In the genomic region with DNA sequence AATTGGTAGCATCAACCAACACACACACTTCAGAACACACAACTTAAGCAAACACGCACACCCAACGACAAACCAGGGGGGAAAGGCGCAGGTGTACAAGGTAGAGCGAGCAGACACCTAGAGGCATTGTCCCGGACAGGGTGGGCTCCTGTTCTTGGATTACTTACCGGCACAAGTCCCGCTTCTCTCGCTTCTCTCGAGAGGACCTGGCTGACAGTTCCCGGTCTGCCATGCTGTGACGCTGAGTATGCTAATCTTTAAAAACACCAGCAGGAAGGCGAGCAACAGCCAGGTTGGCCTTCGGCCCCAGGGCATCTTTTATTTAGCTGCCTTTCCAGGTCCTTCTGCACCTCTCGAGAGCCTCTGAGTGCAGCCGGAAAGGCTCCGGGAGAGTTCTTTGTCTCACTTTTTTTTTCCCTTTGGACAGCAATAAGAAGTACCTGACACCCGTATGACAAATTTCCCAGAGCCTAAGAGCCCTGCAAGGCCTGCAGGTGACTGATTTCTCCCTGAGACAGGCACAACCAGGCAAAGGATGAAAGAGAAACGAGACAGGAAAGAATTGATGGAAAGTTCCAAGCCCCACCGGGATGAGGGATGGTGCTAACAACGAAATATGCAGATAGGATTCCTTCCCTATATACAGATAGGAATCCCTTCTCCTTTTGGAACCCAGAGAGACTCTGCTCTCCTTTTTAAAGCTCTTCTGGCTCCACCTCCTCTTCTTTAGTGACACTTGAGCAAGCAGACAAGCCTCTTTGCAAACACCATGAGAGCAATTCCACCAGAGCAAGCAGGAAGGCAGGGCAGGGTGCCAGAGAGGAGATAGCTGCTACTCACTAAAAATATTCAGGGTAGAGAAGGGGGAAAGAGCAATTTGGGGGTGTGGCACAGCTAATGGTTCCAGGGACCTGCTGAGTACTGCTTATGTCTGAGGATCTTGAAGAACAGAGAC, we compare ENCODE assay signal across 8 mouse cellular contexts. TPM values are rescaled to one million over a fixed set of nuclear protein-coding genes. Genes with fewer than 3 reads are reported as not detected.
DNase-seq lines count a peak whose midpoint lies in the region; ATAC-seq and TF ChIP-seq lines count a peak whose summit lies in the region.

A gene (minus strand): TSS at position 667 of the 955 bp plus-strand sequence.

- H3K27ac ChIP-seq in hindbrain, embryonic 16.5 days (ENCODE audit: low read depth, low read length) = no peak within 1 kb of the TSS
- H3K27ac ChIP-seq in liver, embryonic 11.5 days (ENCODE audit: low read depth, low read length) = no peak within 1 kb of the TSS
- no peak within 1 kb of the TSS for H3K27ac ChIP-seq in neural tube, embryonic 12.5 days
- H3K27ac ChIP-seq in thymus, adult 2 months (ENCODE audit: control insufficient read depth, insufficient read depth, low read length) = no peak within 1 kb of the TSS

- ATAC-seq in megakaryocyte, adult 5-6 weeks (ENCODE audit: poor library complexity, severe bottlenecking) = no peak
- peak; percentile 48 for ATAC-seq in hindbrain, embryonic 16.5 days
- ATAC-seq in liver, embryonic 11.5 days (replicated peaks; ENCODE audit: low FRiP score) = no peak
- 0 out of 2 replicates have a peak, but pooled peaks have one; percentile 29 for ATAC-seq in neural tube, embryonic 12.5 days (ENCODE audit: low FRiP score, low read depth)

- H3K36me3 ChIP-seq in megakaryocyte, embryonic 14.5 days (replicated peaks; ENCODE audit: low read length) = no peaks in the 10 kb centered on the region
- no peaks in the 10 kb centered on the region for H3K36me3 ChIP-seq in hindbrain, embryonic 16.5 days (ENCODE audit: control insufficient read depth, insufficient read depth, low read length)
- no peaks in the 10 kb centered on the region for H3K36me3 ChIP-seq in liver, embryonic 11.5 days (ENCODE audit: control insufficient read depth, insufficient read depth, low read length)
- no peaks in the 10 kb centered on the region for H3K36me3 ChIP-seq in neural tube, embryonic 12.5 days
- no peaks in the 10 kb centered on the region for H3K36me3 ChIP-seq in thymus, adult 2 months (ENCODE audit: control insufficient read depth, insufficient read depth, low read length)

- peak within 1 kb of the TSS; percentile 75 for H3K4me3 ChIP-seq in megakaryocyte, embryonic 14.5 days (replicated peaks)
- peak within 1 kb of the TSS; percentile 32 for H3K4me3 ChIP-seq in hindbrain, embryonic 16.5 days (ENCODE audit: low read length)
- peak within 1 kb of the TSS; percentile 35 for H3K4me3 ChIP-seq in liver, embryonic 11.5 days (ENCODE audit: low read depth, low read length)
- H3K4me3 ChIP-seq in neural tube, embryonic 12.5 days = no peak within 1 kb of the TSS
- no peak within 1 kb of the TSS for H3K4me3 ChIP-seq in thymus, adult 2 months (ENCODE audit: control insufficient read depth, insufficient read depth, low read length)

- peaks cover 12% of the 10 kb centered on the region for H3K4me1 ChIP-seq in megakaryocyte, embryonic 14.5 days
- peaks cover 9% of the 10 kb centered on the region for H3K4me1 ChIP-seq in hindbrain, embryonic 16.5 days (ENCODE audit: control insufficient read depth, insufficient read depth, low read depth, low read length)
- no peaks in the 10 kb centered on the region for H3K4me1 ChIP-seq in liver, embryonic 11.5 days (replicated peaks; ENCODE audit: control insufficient read depth, insufficient read depth, low read length)
- peaks cover 6% of the 10 kb centered on the region; the same call in 1 of the 2 replicates for H3K4me1 ChIP-seq in neural tube, embryonic 12.5 days
- no peaks in the 10 kb centered on the region for H3K4me1 ChIP-seq in thymus, adult 2 months (replicated peaks; ENCODE audit: control insufficient read depth, insufficient read depth, low read length)

- no peak for DNase-seq in gastrocnemius, postnatal 25 days
- DNase-seq in liver, embryonic 11.5 days (ENCODE audit: low spot score) = no peak
- no peak for DNase-seq in T-cell, adult 2 months (ENCODE audit: low spot score)
- DNase-seq in thymus, adult 2 months = no peak

- TF ChIP-seq POLR2A in thymus, adult 2 months (IDR thresholded peaks at IDR 0.05; ENCODE audit: control insufficient read depth, extremely low read depth, insufficient read depth, low read length, poor library complexity) = no peak

- H3K9me3 ChIP-seq in megakaryocyte, embryonic 14.5 days = 0 out of 2 replicates have a peak, but pooled peaks cover 2% of the 10 kb centered on the region
- no peaks in the 10 kb centered on the region for H3K9me3 ChIP-seq in hindbrain, embryonic 16.5 days (ENCODE audit: control insufficient read depth, low read length)
- no peaks in the 10 kb centered on the region for H3K9me3 ChIP-seq in liver, embryonic 11.5 days (ENCODE audit: control insufficient read depth, low read length)
- H3K9me3 ChIP-seq in neural tube, embryonic 12.5 days = no peaks in the 10 kb centered on the region

- peak within 1 kb of the TSS; percentile 62 for H3K4me2 ChIP-seq in hindbrain, embryonic 16.5 days (ENCODE audit: low read length)
- peak within 1 kb of the TSS; percentile 54 for H3K4me2 ChIP-seq in liver, embryonic 11.5 days
- H3K4me2 ChIP-seq in neural tube, embryonic 12.5 days (replicated peaks) = peak within 1 kb of the TSS; percentile 45

- WGBS in hindbrain, embryonic 16.5 days = 11% methylated on average over 20 of the region's 20 CpGs
- 16% methylated on average over 20 of the region's 20 CpGs for WGBS in liver, embryonic 11.5 days
- WGBS in neural tube, embryonic 12.5 days = 12% methylated on average over 20 of the region's 20 CpGs
- 13% methylated on average over 20 of the region's 20 CpGs for WGBS in thymus, adult 2 months

- TF ChIP-seq CTCF in thymus, adult 2 months (IDR thresholded peaks at IDR 0.05; ENCODE audit: borderline replicate concordance, control insufficient read depth, extremely low read depth, insufficient read depth, low read length, poor library complexity) = no peak

- peaks cover 10% of the 10 kb centered on the region for H3K27me3 ChIP-seq in megakaryocyte, embryonic 14.5 days (replicated peaks)
- H3K27me3 ChIP-seq in hindbrain, embryonic 16.5 days (replicated peaks; ENCODE audit: control insufficient read depth, insufficient read depth, low read length) = no peaks in the 10 kb centered on the region
- 0 out of 2 replicates have a peak, but pooled peaks cover 6% of the 10 kb centered on the region for H3K27me3 ChIP-seq in liver, embryonic 11.5 days (replicated peaks; ENCODE audit: control insufficient read depth, insufficient read depth, low read length)
- 0 out of 2 replicates have a peak, but pooled peaks cover 4% of the 10 kb centered on the region for H3K27me3 ChIP-seq in neural tube, embryonic 12.5 days (replicated peaks)
- no peaks in the 10 kb centered on the region for H3K27me3 ChIP-seq in thymus, adult 2 months (ENCODE audit: control insufficient read depth, insufficient read depth, low read length)

- peak within 1 kb of the TSS; percentile 19; the same call in 1 of the 2 replicates for H3K9ac ChIP-seq in hindbrain, embryonic 16.5 days (ENCODE audit: low read depth, low read length)
- no peak within 1 kb of the TSS for H3K9ac ChIP-seq in liver, embryonic 11.5 days (ENCODE audit: low read depth, low read length)
- H3K9ac ChIP-seq in neural tube, embryonic 12.5 days = no peak within 1 kb of the TSS

RNA-seq across cellular contexts. Expression of the gene that starts here (rescaled TPM):
- polyA plus RNA-seq in megakaryocyte, embryonic 14.5 days (2012; ENCODE audit: insufficient read depth, low replicate concordance) = 0.07 TPM in 1 of 2 replicates, not detected in the other
- 0.47 and 1.2 TPM in 2 replicates for total RNA-seq in megakaryocyte, adult 5-6 weeks (2015)
- total RNA-seq in megakaryocyte, adult 5-6 weeks (2017) = 0.16 and 0.95 TPM in 2 replicates
- 10 to 100 TPM; 18.2 to 23.7 TPM for total RNA-seq in gastrocnemius, postnatal 25 days (2021)
- polyA plus RNA-seq in hindbrain, embryonic 16.5 days (2015; fragmentation: Nextera tagmentation; extraction: Ambion mirVana) = 1.8 and 1.9 TPM in 2 replicates
- polyA plus RNA-seq in liver, embryonic 11.5 days (2014; fragmentation: Nextera tagmentation; extraction: Ambion mirVana) = 1.4 and 2.1 TPM in 2 replicates
- 1.8 and 1.9 TPM in 2 replicates for polyA plus RNA-seq in neural tube, embryonic 12.5 days (2016; fragmentation: Nextera tagmentation; extraction: Ambion mirVana)
- 1.2 and 4.1 TPM in 2 replicates for polyA plus RNA-seq in thymus, adult 2 months (2012; rRNA removed)

Comparison
In these comparisons a context has a peak if more than half of its experiments do, and no peak if none do; other contexts are left out.
1. RNA of the gene that starts here (total RNA-seq): 18.2 to 23.7 TPM in gastrocnemius, postnatal 25 days; 0.16 to 1.2 TPM in megakaryocyte, adult 5-6 weeks; every median in the first group is over 4 times any median in the second.
2. H3K4me3 ChIP-seq: peak in megakaryocyte, embryonic 14.5 days (single experiment), hindbrain, embryonic 16.5 days (single experiment) and liver, embryonic 11.5 days (single experiment); none in neural tube, embryonic 12.5 days (single experiment) and thymus, adult 2 months (single experiment).
3. ATAC-seq: peak in hindbrain, embryonic 16.5 days (single experiment) and neural tube, embryonic 12.5 days (single experiment); none in megakaryocyte, adult 5-6 weeks (single experiment) and liver, embryonic 11.5 days (single experiment).
4. Peak in every context shown above with its lines, with median percentiles within 50 percentile points of each other: H3K4me2 ChIP-seq.